Mouse (Mus musculus) ES-E14 (cell line): ENCODE measurements around the gene Iqub. TPM values are rescaled to one million over a fixed set of nuclear protein-coding genes. Genes with fewer than 3 reads are reported as not detected.

Experiments used
- DNase-seq: peaks from one replicate; pipeline ENCODE4 v3.0.0-alpha.2; 2013; ENCODE audit warnings: low read depth, low spot score
- H3K27ac ChIP-seq: 2 replicates; pipeline ENCODE4 v1.5.1; 2012; ENCODE audit warnings: low read depth, mild to moderate bottlenecking, low read length, moderate library complexity, mixed read lengths; ENCODE audit not compliant: poor library complexity, insufficient read depth, severe bottlenecking
- H3K36me3 ChIP-seq: 2 replicates; pipeline ENCODE4 v1.6.1; 2012; ENCODE audit warnings: mild to moderate bottlenecking, low read length, moderate library complexity, mixed read lengths; ENCODE audit not compliant: control insufficient read depth, poor library complexity, insufficient read depth, severe bottlenecking
- H3K4me1 ChIP-seq, 2 experiments: fragments of 150-350 bp in 1 of 2; sonication (generic) in 1 of 2; 2 replicates each; pipeline ENCODE4 v1.6.1; 2012; ENCODE audit warnings: low read length in 2 of 2, mild to moderate bottlenecking in 1 of 2, mixed read lengths in 1 of 2; ENCODE audit not compliant: control insufficient read depth in 2 of 2, insufficient read depth in 2 of 2, poor library complexity in 1 of 2
- H3K4me3 ChIP-seq, 2 experiments: fragments of 150-350 bp in 1 of 2; sonication (generic) in 1 of 2; 2 replicates each; pipeline ENCODE4 v1.5.1; 2012; ENCODE audit warnings: low read length in 2 of 2, low read depth in 1 of 2, mild to moderate bottlenecking in 1 of 2, mixed read lengths in 1 of 2; ENCODE audit not compliant: insufficient read depth in 1 of 2, poor library complexity in 1 of 2, severe bottlenecking in 1 of 2
- H3K9ac ChIP-seq: 2 replicates; pipeline ENCODE4 v1.6.1; 2012; ENCODE audit warnings: low read depth, mild to moderate bottlenecking, low read length, mixed read lengths; ENCODE audit not compliant: poor library complexity, insufficient read depth, severe bottlenecking
- H3K9me3 ChIP-seq: fragments of 150-350 bp; sonication (generic); 2 replicates; pipeline ENCODE4 v1.6.1; 2012; ENCODE audit warnings: low read depth, mild to moderate bottlenecking, low read length; ENCODE audit not compliant: control insufficient read depth, insufficient read depth
- CHD2 ChIP-seq: IDR thresholded peaks from 2 replicates; pipeline ENCODE4 v1.6.1; 2014; ENCODE audit warnings: mild to moderate bottlenecking, low read depth, low read length, inconsistent platforms
- HCFC1 ChIP-seq: IDR thresholded peaks from 2 replicates; pipeline ENCODE4 v1.6.1; 2012; ENCODE audit warnings: low read length, inconsistent platforms, borderline replicate concordance; ENCODE audit not compliant: insufficient read depth
- MAFK ChIP-seq: IDR thresholded peaks from 2 replicates; pipeline ENCODE4 v1.6.1; 2014; ENCODE audit warnings: mild to moderate bottlenecking, low read depth, low read length, inconsistent platforms; ENCODE audit not compliant: insufficient read depth
- ZC3H11A ChIP-seq: IDR thresholded peaks from 2 replicates; pipeline ENCODE4 v1.6.1; 2012; ENCODE audit warnings: low read depth, mild to moderate bottlenecking, inconsistent platforms, low read length, borderline replicate concordance
- ZNF384 ChIP-seq: IDR thresholded peaks from 2 replicates; pipeline ENCODE4 v1.6.1; 2012; ENCODE audit warnings: low read depth, low read length, inconsistent platforms
- in situ Hi-C, 2 experiments: fragments of 600-800 bp; cut with MboI; formaldehyde crosslinking; loops; one replicate each; pipeline ENCODE4 v1.15.1; 2025; ENCODE audit warnings: low sequenced_read_pairs in 2 of 2, inconsistent platforms in 1 of 2; ENCODE audit not compliant: unreplicated experiment in 2 of 2
- total RNA-seq: library from RNA; depleted of rRNA; stranded (reverse); fragments of 300-350 nt; gene quantifications from 2 replicates; pipeline ENCODE4 v1.2.3, GENCODE M21; 2012

Gene Iqub
- total RNA-seq, 1 experiment = 0.36 TPM

- Histone ChIP-seq H3K36me3 (no peaks in the 10 kb centered on the region), H3K27ac (no peak overlapping the region), H3K4me3 (no peak overlapping the region), H3K9ac (no peak overlapping the region), H3K9me3 (no peaks in the 10 kb centered on the region), H3K4me1 (no peaks in the 10 kb centered on the region)
- in situ Hi-C loops = no loop called here
- TF ChIP-seq ZNF384 = no peak
- TF ChIP-seq ZC3H11A = no peak
- no peak for TF ChIP-seq CHD2
- no peak for TF ChIP-seq MAFK
- no peak for DNase-seq
Measured at GRCm38 (mm10) chr6:24542393-24542792, 27.5 kb upstream of the Iqub start.

GRCm38 (mm10) chr6:24540106-24540505 lies 25.2 kb upstream of the Iqub start:
- H3K36me3 ChIP-seq = no peaks in the 10 kb centered on the region
- H3K9ac ChIP-seq = no peak overlapping the region
- no peaks in the 10 kb centered on the region for H3K4me1 ChIP-seq
- no peak for DNase-seq
- no peaks in the 10 kb centered on the region for H3K9me3 ChIP-seq
- H3K27ac ChIP-seq = no peak overlapping the region
- no peak overlapping the region for H3K4me3 ChIP-seq
- no peak for TF ChIP-seq CHD2
- no peak for TF ChIP-seq ZC3H11A
- no peak for TF ChIP-seq ZNF384
- no peak for TF ChIP-seq MAFK
- no peak for TF ChIP-seq HCFC1
- in situ Hi-C loops = no loop called here

- Histone ChIP-seq H3K4me1 (no peaks in the 10 kb centered on the region), H3K4me3 (no peak overlapping the region), H3K36me3 (no peaks in the 10 kb centered on the region), H3K27ac (no peak overlapping the region), H3K9me3 (no peaks in the 10 kb centered on the region), H3K9ac (no peak overlapping the region)
- no peak for TF ChIP-seq ZC3H11A
- no peak for TF ChIP-seq CHD2
- TF ChIP-seq MAFK = no peak
- TF ChIP-seq ZNF384 = no peak
- TF ChIP-seq HCFC1 = no peak
- in situ Hi-C loops = no loop called here
- DNase-seq = no peak
Measured at GRCm38 (mm10) chr6:24538435-24538834, 23.6 kb upstream of the Iqub start.

- DNase-seq = no peak
- Histone ChIP-seq H3K9ac (no peak overlapping the region), H3K4me3 (no peak overlapping the region), H3K27ac (no peak overlapping the region), H3K9me3 (no peaks in the 10 kb centered on the region), H3K4me1 (no peaks in the 10 kb centered on the region; a peak in 1 of 4 replicates), H3K36me3 (no peaks in the 10 kb centered on the region)
- TF ChIP-seq CHD2 (no peak), HCFC1 (no peak), ZNF384 (no peak), MAFK (no peak), ZC3H11A (no peak)
- in situ Hi-C loops = no loop called here
Measured at GRCm38 (mm10) chr6:24532804-24533203, 17.9 kb upstream of the Iqub start.

GRCm38 (mm10) chr6:24530711-24531420 lies 16.0 kb upstream of the Iqub start:
- H3K4me3 ChIP-seq = no peak overlapping the region

More at GRCm38 (mm10) chr6:24530711-24531420, 16.0 kb upstream of the Iqub start:
- in situ Hi-C loops = no loop called here
- no peak for DNase-seq
- no peaks in the 10 kb centered on the region; a peak in 1 of 4 replicates for H3K4me1 ChIP-seq
- no peaks in the 10 kb centered on the region for H3K9me3 ChIP-seq
- H3K36me3 ChIP-seq = no peaks in the 10 kb centered on the region
- TF ChIP-seq CHD2 (no peak), ZNF384 (no peak), ZC3H11A (no peak), HCFC1 (no peak), MAFK (no peak)
- no peak overlapping the region for H3K9ac ChIP-seq
- no peak overlapping the region for H3K27ac ChIP-seq
